Comparison of ENCODE assay signal across 8 mouse cellular contexts in genomic region chr7:25279861-25280791, GRCm38 (mm10). TPM values are rescaled to one million over a fixed set of nuclear protein-coding genes. Genes with fewer than 3 reads are reported as not detected.
DNase-seq lines count a peak whose midpoint lies in the region; ATAC-seq lines count a peak whose summit lies in the region.

No protein-coding gene starts in this region.

- peak; percentile 59 for DNase-seq in urinary bladder, postnatal 14 days (ENCODE audit: low spot score)
- DNase-seq in urinary bladder, postnatal 25 days (ENCODE audit: low spot score): no peak
- DNase-seq in cerebellum, adult 9-10 months: peak; percentile 81
- DNase-seq in gastrocnemius, postnatal 36 days: peak; percentile 44 to 55
- no peak for DNase-seq in natural killer cell, adult 2 months (ENCODE audit: low spot score in 2 of 2)

- ATAC-seq in intestine, embryonic 15.5 days: peak; percentile 13
- ATAC-seq in liver, embryonic 15.5 days (ENCODE audit: insufficient read depth): no peak
- no peak; the same call in 1 of the 2 replicates for ATAC-seq in neural tube, embryonic 14.5 days (ENCODE audit: low read depth)

- peaks cover 64% of the 10 kb centered on the region for H3K4me1 ChIP-seq in intestine, embryonic 15.5 days (replicated peaks)
- peaks cover 91% of the 10 kb centered on the region for H3K4me1 ChIP-seq in liver, embryonic 15.5 days (replicated peaks)
- peaks cover 57% of the 10 kb centered on the region for H3K4me1 ChIP-seq in neural tube, embryonic 14.5 days (ENCODE audit: control insufficient read depth, insufficient read depth, low read length)

- peak overlapping the region; percentile 98 for H3K27ac ChIP-seq in intestine, embryonic 15.5 days
- H3K27ac ChIP-seq in liver, embryonic 15.5 days (replicated peaks): peak overlapping the region; percentile 96
- H3K27ac ChIP-seq in neural tube, embryonic 14.5 days (ENCODE audit: low read depth, low read length): peak overlapping the region; percentile 98

- H3K9ac ChIP-seq in intestine, embryonic 15.5 days: peak overlapping the region; percentile 68
- H3K9ac ChIP-seq in liver, embryonic 15.5 days: peak overlapping the region; percentile 79
- peak overlapping the region; percentile 76 for H3K9ac ChIP-seq in neural tube, embryonic 14.5 days (replicated peaks; ENCODE audit: low read depth, low read length)

- H3K36me3 ChIP-seq in intestine, embryonic 15.5 days: peaks cover 3% of the 10 kb centered on the region; the same call in 1 of the 2 replicates
- H3K36me3 ChIP-seq in liver, embryonic 15.5 days (replicated peaks): peaks cover 7% of the 10 kb centered on the region
- peaks cover 8% of the 10 kb centered on the region for H3K36me3 ChIP-seq in neural tube, embryonic 14.5 days (ENCODE audit: control insufficient read depth, insufficient read depth, low read length)

- 2% methylated on average over 6 of the region's 6 CpGs for WGBS in intestine, embryonic 15.5 days
- 2% methylated on average over 6 of the region's 6 CpGs for WGBS in liver, embryonic 15.5 days (ENCODE audit: insufficient replicate concordance)
- under 1% methylated on average over 6 of the region's 6 CpGs for WGBS in neural tube, embryonic 14.5 days

- no peaks in the 10 kb centered on the region for H3K9me3 ChIP-seq in intestine, embryonic 15.5 days
- H3K9me3 ChIP-seq in liver, embryonic 15.5 days (replicated peaks): no peaks in the 10 kb centered on the region
- no peaks in the 10 kb centered on the region for H3K9me3 ChIP-seq in neural tube, embryonic 14.5 days (ENCODE audit: control insufficient read depth, low read length)

- intact Hi-C loops in gastrocnemius, postnatal 36 days (cut with DNase I): no loop called here

- H3K4me3 ChIP-seq in intestine, embryonic 15.5 days (replicated peaks): peak overlapping the region; percentile 76
- H3K4me3 ChIP-seq in liver, embryonic 15.5 days (replicated peaks): peak overlapping the region; percentile 68
- peak overlapping the region; percentile 76 for H3K4me3 ChIP-seq in neural tube, embryonic 14.5 days (ENCODE audit: low read depth, low read length)

- peak overlapping the region; percentile 92 for H3K4me2 ChIP-seq in intestine, embryonic 15.5 days (replicated peaks)
- H3K4me2 ChIP-seq in liver, embryonic 15.5 days: peak overlapping the region; percentile 98
- H3K4me2 ChIP-seq in neural tube, embryonic 14.5 days (ENCODE audit: low read depth, low read length): peak overlapping the region; percentile 90

- H3K27me3 ChIP-seq in intestine, embryonic 15.5 days (replicated peaks): no peaks in the 10 kb centered on the region
- H3K27me3 ChIP-seq in liver, embryonic 15.5 days: no peaks in the 10 kb centered on the region
- no peaks in the 10 kb centered on the region for H3K27me3 ChIP-seq in neural tube, embryonic 14.5 days (ENCODE audit: control insufficient read depth, insufficient read depth, low read length)

RNA-seq across cellular contexts. Expression of gene Cic, which starts 12.6 kb away (rescaled TPM):
- 10 to 100 TPM; 31.4 to 37.6 TPM for total RNA-seq in gastrocnemius, postnatal 36 days (2021)
- 26.1 and 26.6 TPM in 2 replicates for polyA plus RNA-seq in intestine, embryonic 15.5 days (2015; fragmentation: Nextera tagmentation; extraction: Ambion mirVana)
- 8.9 and 10.2 TPM in 2 replicates for polyA plus RNA-seq in liver, embryonic 15.5 days (2015; fragmentation: Nextera tagmentation; extraction: Ambion mirVana)
- 43.3 and 46.6 TPM in 2 replicates for polyA plus RNA-seq in neural tube, embryonic 14.5 days (2014; fragmentation: Nextera tagmentation; extraction: Ambion mirVana)

RNA-seq across cellular contexts. Expression of gene Pafah1b3, which starts 17.7 kb away (rescaled TPM):
- total RNA-seq in gastrocnemius, postnatal 36 days (2021): 1 to 10 TPM in 1 of 2 experiments, under 1 TPM in 1; 0.86 to 1.3 TPM
- 173 TPM in 2 replicates for polyA plus RNA-seq in intestine, embryonic 15.5 days (2015; fragmentation: Nextera tagmentation; extraction: Ambion mirVana)
- polyA plus RNA-seq in liver, embryonic 15.5 days (2015; fragmentation: Nextera tagmentation; extraction: Ambion mirVana): 25.7 and 26.1 TPM in 2 replicates
- 561 and 590 TPM in 2 replicates for polyA plus RNA-seq in neural tube, embryonic 14.5 days (2014; fragmentation: Nextera tagmentation; extraction: Ambion mirVana)

RNA-seq across cellular contexts. Expression of gene Prr19, which starts 21.1 kb away (rescaled TPM):
- not detected for total RNA-seq in gastrocnemius, postnatal 36 days (2021)
- polyA plus RNA-seq in intestine, embryonic 15.5 days (2015; fragmentation: Nextera tagmentation; extraction: Ambion mirVana): 0.41 and 0.71 TPM in 2 replicates
- polyA plus RNA-seq in liver, embryonic 15.5 days (2015; fragmentation: Nextera tagmentation; extraction: Ambion mirVana): 0.07 TPM in 1 of 2 replicates, not detected in the other
- polyA plus RNA-seq in neural tube, embryonic 14.5 days (2014; fragmentation: Nextera tagmentation; extraction: Ambion mirVana): 2.7 and 4.3 TPM in 2 replicates

RNA-seq across cellular contexts. Expression of gene Tmem145, which starts 25.8 kb away (rescaled TPM):
- total RNA-seq in gastrocnemius, postnatal 36 days (2021): not detected
- polyA plus RNA-seq in intestine, embryonic 15.5 days (2015; fragmentation: Nextera tagmentation; extraction: Ambion mirVana): 1.2 and 1.3 TPM in 2 replicates
- 0.09 TPM in 1 of 2 replicates, not detected in the other for polyA plus RNA-seq in liver, embryonic 15.5 days (2015; fragmentation: Nextera tagmentation; extraction: Ambion mirVana)
- polyA plus RNA-seq in neural tube, embryonic 14.5 days (2014; fragmentation: Nextera tagmentation; extraction: Ambion mirVana): 70.6 and 94.9 TPM in 2 replicates

RNA-seq across cellular contexts. Expression of gene Erf, which starts 29.6 kb away (rescaled TPM):
- 1 to 10 TPM; 5.0 to 6.1 TPM for total RNA-seq in gastrocnemius, postnatal 36 days (2021)
- 14.8 TPM in 2 replicates for polyA plus RNA-seq in intestine, embryonic 15.5 days (2015; fragmentation: Nextera tagmentation; extraction: Ambion mirVana)
- 4.6 and 4.8 TPM in 2 replicates for polyA plus RNA-seq in liver, embryonic 15.5 days (2015; fragmentation: Nextera tagmentation; extraction: Ambion mirVana)
- polyA plus RNA-seq in neural tube, embryonic 14.5 days (2014; fragmentation: Nextera tagmentation; extraction: Ambion mirVana): 4.5 and 4.8 TPM in 2 replicates

Comparison
In these comparisons a context has a peak if more than half of its experiments do, and no peak if none do; other contexts are left out.
1. DNase-seq: peak in urinary bladder, postnatal 14 days (single experiment), cerebellum, adult 9-10 months (single experiment) and gastrocnemius, postnatal 36 days (2 of 2); none in urinary bladder, postnatal 25 days (single experiment) and natural killer cell, adult 2 months (0 of 2).
2. Peak in every context shown above with its lines, with median percentiles within 50 percentile points of each other: H3K27ac ChIP-seq, H3K4me2 ChIP-seq, H3K4me3 ChIP-seq and H3K9ac ChIP-seq.